Mouse (Mus musculus) limb, embryonic 14.5 days (tissue): ENCODE data around the gene Mucl3. TPM values are rescaled to one million over a fixed set of nuclear protein-coding genes. Genes with fewer than 3 reads are reported as not detected.

Experiments used
- ATAC-seq: fragments of 200-750 bp; cut with Nextera tagmentation; 2 replicates; pipeline ENCODE4 v1.8.0; 2017; ENCODE audit warnings: low read depth, moderate number of reproducible peaks, moderate TSS enrichment; ENCODE audit not compliant: low FRiP score
- DNase-seq: peaks from one replicate; pipeline ENCODE4 v3.0.0-alpha.2; 2015; ENCODE audit warnings: low spot score
- H3K27ac ChIP-seq: fragments of 300-500 bp; sonication (generic); replicated peaks from 2 replicates; pipeline ENCODE4 v1.5.1; 2014; ENCODE audit warnings: low read depth, mild to moderate bottlenecking, low read length, moderate library complexity, mixed read lengths
- H3K27me3 ChIP-seq: fragments of 300-500 bp; sonication (generic); 2 replicates; pipeline ENCODE4 v1.6.1; 2014; ENCODE audit warnings: low read length, mixed read lengths; ENCODE audit not compliant: control insufficient read depth, insufficient read depth
- H3K36me3 ChIP-seq: fragments of 300-500 bp; sonication (generic); 2 replicates; pipeline ENCODE4 v1.6.1; 2014; ENCODE audit warnings: mild to moderate bottlenecking, low read length, moderate library complexity, mixed read lengths; ENCODE audit not compliant: control insufficient read depth, insufficient read depth
- H3K4me1 ChIP-seq: fragments of 300-500 bp; sonication (generic); 2 replicates; pipeline ENCODE4 v1.6.1; 2014; ENCODE audit warnings: antibody characterized with exemption, low read length, mixed read lengths; ENCODE audit not compliant: control insufficient read depth, insufficient read depth
- H3K4me2 ChIP-seq: fragments of 300-500 bp; sonication (generic); replicated peaks from 2 replicates; pipeline ENCODE4 v1.6.1; 2014; ENCODE audit warnings: low read depth, mild to moderate bottlenecking, low read length, moderate library complexity; ENCODE audit not compliant: severe bottlenecking
- H3K4me3 ChIP-seq: fragments of 300-500 bp; sonication (generic); replicated peaks from 2 replicates; pipeline ENCODE4 v1.5.1; 2014; ENCODE audit warnings: low read length
- H3K9ac ChIP-seq: fragments of 300-500 bp; sonication (generic); 2 replicates; pipeline ENCODE4 v1.6.1; 2014; ENCODE audit warnings: mild to moderate bottlenecking, low read depth, low read length, moderate library complexity; ENCODE audit not compliant: severe bottlenecking
- H3K9me3 ChIP-seq: fragments of 300-500 bp; sonication (generic); 2 replicates; pipeline ENCODE4 v1.6.1; 2016; ENCODE audit warnings: low read length; ENCODE audit not compliant: control insufficient read depth
- POLR2A ChIP-seq: fragments of 200-500 bp; IDR thresholded peaks from 2 replicates; pipeline ENCODE4 v1.8.0; 2012; ENCODE audit warnings: inconsistent platforms, mild to moderate bottlenecking, moderate library complexity, borderline replicate concordance; ENCODE audit not compliant: insufficient read depth, insufficient read length; ENCODE audit errors: extremely low read depth
- whole genome bisulfite sequencing: fragments of 180-500 bp; shearing (Covaris S2); extraction: QIAGEN DNeasy Blood & Tissue Kit; methylation state at CpG from one replicate; pipeline ENCODE4 v1.1.7; 2014; 5-methylcytosine and 5-hydroxymethylcytosine counted together
- polyA plus RNA-seq, 2 experiments: library from polyadenylated mRNA; depleted of rRNA in 1 of 2; stranded (reverse) in 1 of 2; unstranded in 1 of 2; fragments of >200 nt; fragmentation: Nextera tagmentation in 1 of 2; extraction: Ambion mirVana in 1 of 2; gene quantifications; 2 replicates each; pipeline versions ENCODE4 v1.2.1 to v1.2.3; 2012 to 2014

The Mucl3 gene
- polyA plus RNA-seq, 2 experiments: 0.30 TPM; not detected in 1

GRCm38 (mm10) chr17:35601736-35602354 is 41.6 kb downstream of the Mucl3 start:
- Histone ChIP-seq H3K4me2 (no peak overlapping the region), H3K4me3 (no peak overlapping the region), H3K27ac (no peak overlapping the region), H3K9me3 (no peaks in the 10 kb centered on the region; the same call in 1 of the 2 replicates), H3K27me3 (no peaks in the 10 kb centered on the region), H3K4me1 (no peaks in the 10 kb centered on the region), H3K9ac (no peak overlapping the region), H3K36me3 (no peaks in the 10 kb centered on the region)
- ATAC-seq (no peak), DNase-seq (no peak)
- no peak for TF ChIP-seq POLR2A
- WGBS: 66% methylated on average over 8 of the region's 8 CpGs

DNA sequence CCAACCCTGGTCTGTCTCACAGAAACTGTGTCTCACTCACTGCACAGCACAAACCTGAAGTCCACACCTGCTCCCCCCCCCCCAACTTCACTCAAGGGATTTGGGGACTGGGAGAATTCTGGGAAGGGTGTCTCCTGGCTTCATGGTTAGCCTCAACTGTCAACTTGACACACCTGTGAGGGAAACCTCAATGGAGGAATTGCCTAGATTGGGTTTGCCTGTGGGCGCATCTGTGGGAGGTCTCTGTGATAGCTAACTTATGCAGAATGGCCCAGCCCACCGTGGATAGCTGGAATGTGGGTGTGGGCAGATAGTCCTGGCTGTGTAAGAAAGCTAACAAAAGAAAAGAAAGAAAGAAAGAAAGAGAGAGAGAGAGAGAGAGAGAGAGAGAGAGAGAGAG is 42.2 kb downstream of the Mucl3 start, which contains the start of gene Sfta2:
TSS of gene Sfta2 (plus strand) at position 301 of the 400 bp plus-strand sequence.
- Histone ChIP-seq H3K4me1 (no peaks in the 10 kb centered on the region), H3K27ac (no peak within 1 kb of the TSS), H3K36me3 (no peaks in the 10 kb centered on the region), H3K9ac (no peak within 1 kb of the TSS), H3K9me3 (no peaks in the 10 kb centered on the region; the same call in 1 of the 2 replicates), H3K27me3 (no peaks in the 10 kb centered on the region), H3K4me2 (no peak within 1 kb of the TSS), H3K4me3 (no peak within 1 kb of the TSS)
- DNase-seq (no peak), ATAC-seq (no peak)
- 61% methylated on average over 2 of the region's 2 CpGs for WGBS
- no peak for TF ChIP-seq POLR2A

DNA sequence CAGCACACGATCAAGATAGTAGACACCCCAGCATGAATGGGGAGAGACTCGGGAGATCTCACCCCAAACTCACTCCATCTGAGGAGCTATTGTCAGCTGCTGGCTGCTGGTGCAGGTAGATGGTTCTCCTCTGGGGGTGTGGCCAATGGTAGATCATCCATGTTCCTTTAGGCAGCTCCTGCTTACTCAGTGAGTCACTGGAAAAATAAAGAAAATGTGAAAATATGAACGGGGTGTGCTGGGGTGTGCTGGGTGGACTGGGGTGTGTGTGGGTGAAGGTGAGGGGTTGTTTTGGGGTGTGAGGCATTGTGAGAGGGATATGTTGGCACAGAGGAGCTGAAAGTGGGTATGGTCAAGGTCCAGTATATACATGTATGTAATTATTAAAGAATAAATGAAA is 46.1 kb downstream of the Mucl3 start:
- H3K36me3 ChIP-seq: no peaks in the 10 kb centered on the region
- no peak for ATAC-seq
- no peak for TF ChIP-seq POLR2A
- DNase-seq: no peak
- H3K27me3 ChIP-seq: no peaks in the 10 kb centered on the region
- H3K4me3 ChIP-seq: no peak overlapping the region
- H3K9ac ChIP-seq: no peak overlapping the region
- no peak overlapping the region for H3K27ac ChIP-seq
- no peak overlapping the region for H3K4me2 ChIP-seq
- WGBS: 92% methylated on average over 3 of the region's 3 CpGs
- no peaks in the 10 kb centered on the region for H3K4me1 ChIP-seq
- no peaks in the 10 kb centered on the region; the same call in 1 of the 2 replicates for H3K9me3 ChIP-seq

GRCm38 (mm10) chr17:35594456-35594855 is 49.0 kb downstream of the Mucl3 start:
- Histone ChIP-seq H3K4me3 (no peak overlapping the region), H3K9me3 (no peaks in the 10 kb centered on the region; the same call in 1 of the 2 replicates), H3K4me2 (no peak overlapping the region), H3K27ac (no peak overlapping the region), H3K27me3 (no peaks in the 10 kb centered on the region; the same call in 1 of the 2 replicates), H3K36me3 (no peaks in the 10 kb centered on the region), H3K9ac (no peak overlapping the region), H3K4me1 (peaks cover 2% of the 10 kb centered on the region; the same call in 1 of the 2 replicates)
- ATAC-seq (no peak), DNase-seq (no peak)
- 81% methylated on average over 7 of the region's 7 CpGs for WGBS
- TF ChIP-seq POLR2A: no peak

DNA sequence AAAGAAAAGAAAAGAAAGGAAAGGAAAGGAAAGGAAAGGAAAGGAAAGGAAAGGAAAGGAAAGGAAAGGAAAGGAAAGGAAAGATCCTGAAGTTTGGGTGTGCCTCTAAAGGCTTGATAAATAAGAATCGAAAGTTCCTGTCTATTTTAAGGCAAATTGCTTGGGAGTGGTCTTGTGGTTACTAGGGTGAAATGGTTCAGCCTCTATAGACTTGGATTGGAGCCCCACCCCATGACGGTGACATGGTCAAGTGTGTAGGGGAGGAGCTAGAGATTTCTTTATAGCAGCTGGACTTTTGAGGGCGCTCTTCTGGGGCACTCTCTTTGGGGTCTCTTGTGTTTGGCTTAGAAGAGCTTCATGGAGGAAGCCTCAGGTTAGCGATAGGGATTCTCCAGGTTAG is 49.7 kb downstream of the Mucl3 start:
- H3K9me3 ChIP-seq: no peaks in the 10 kb centered on the region; the same call in 1 of the 2 replicates
- H3K36me3 ChIP-seq: no peaks in the 10 kb centered on the region
- no peak overlapping the region for H3K4me3 ChIP-seq
- H3K4me1 ChIP-seq: peaks cover 2% of the 10 kb centered on the region; the same call in 1 of the 2 replicates
- H3K27ac ChIP-seq: no peak overlapping the region
- H3K4me2 ChIP-seq: no peak overlapping the region
- ATAC-seq (no peak), DNase-seq (no peak)
- H3K9ac ChIP-seq: no peak overlapping the region
- 42% methylated on average over 4 of the region's 4 CpGs for WGBS
- TF ChIP-seq POLR2A: no peak
- H3K27me3 ChIP-seq: no peaks in the 10 kb centered on the region; the same call in 1 of the 2 replicates

DNA sequence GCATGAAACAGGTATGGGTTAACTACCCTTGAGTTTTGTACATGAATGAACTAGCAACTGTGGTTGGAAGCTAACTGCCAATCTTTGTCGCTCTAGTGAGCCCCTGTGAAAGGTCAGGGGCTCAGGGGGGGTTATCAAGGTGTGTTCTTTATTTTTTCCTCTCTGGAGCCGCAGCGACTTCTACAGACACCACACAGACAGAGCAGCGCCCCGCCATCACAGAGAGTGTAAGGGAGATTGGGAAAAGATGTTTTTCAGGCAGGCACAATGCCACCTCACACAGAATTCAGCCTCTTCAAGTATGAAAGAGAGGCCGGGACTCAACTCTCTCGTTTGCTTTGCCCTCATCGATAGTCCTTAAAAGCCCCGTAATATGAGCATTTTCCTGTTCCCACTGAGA is 51.4 kb downstream of the Mucl3 start:
- H3K27ac ChIP-seq: no peak overlapping the region
- H3K9me3 ChIP-seq: no peaks in the 10 kb centered on the region; the same call in 1 of the 2 replicates
- no peaks in the 10 kb centered on the region; the same call in 1 of the 2 replicates for H3K27me3 ChIP-seq
- H3K4me2 ChIP-seq: no peak overlapping the region
- H3K36me3 ChIP-seq: no peaks in the 10 kb centered on the region
- DNase-seq: no peak
- no peak for ATAC-seq
- H3K9ac ChIP-seq: no peak overlapping the region
- H3K4me3 ChIP-seq: no peak overlapping the region
- peaks cover 2% of the 10 kb centered on the region; the same call in 1 of the 2 replicates for H3K4me1 ChIP-seq
- 83% methylated on average over 9 of the region's 9 CpGs for WGBS
- TF ChIP-seq POLR2A: no peak
